Comparison of ENCODE assay signal across 11 mouse cellular contexts in the genomic region with DNA sequence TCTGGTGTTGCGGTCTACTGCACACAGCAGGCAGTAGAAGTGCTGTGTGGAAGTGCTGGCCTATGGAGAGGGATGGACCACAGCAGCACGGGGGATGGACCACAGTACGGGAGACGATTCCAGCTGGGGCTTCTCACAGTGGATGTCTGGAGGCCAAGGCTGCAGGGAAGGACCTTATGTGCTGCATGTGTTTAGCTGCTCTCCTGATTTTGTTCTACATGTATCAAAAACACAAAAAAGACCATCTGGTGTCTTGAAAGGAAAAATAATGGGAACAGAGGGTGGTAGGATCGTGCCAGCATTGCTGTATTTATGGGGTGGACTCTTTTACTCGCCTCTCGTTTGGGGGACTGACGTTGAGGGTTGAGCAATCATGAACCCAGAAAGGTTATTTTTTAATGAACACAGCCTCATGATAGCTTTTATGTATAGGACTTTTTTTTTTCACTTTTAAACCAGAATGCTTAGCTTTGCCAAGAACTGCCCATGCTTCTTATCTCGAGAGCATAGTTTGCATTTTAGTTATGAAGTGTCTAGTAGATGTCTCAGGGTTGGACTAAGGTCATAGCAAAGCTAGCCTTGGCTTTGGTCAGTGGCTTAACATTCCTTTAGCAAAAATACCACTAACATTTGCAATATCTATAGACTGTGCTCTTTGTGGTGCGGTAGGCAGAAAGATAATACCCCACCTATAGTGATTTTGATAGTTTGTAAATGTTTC.
DNase-seq lines count a peak whose midpoint lies in the region; ATAC-seq lines count a peak whose summit lies in the region.
"Had no signal": no experiment of that assay in that cellular context is flagged by ENCODE, and none has a peak within 500 bp of the region (broad histone marks: within the 10 kb centered on the region; RNA-seq: fewer than 3 reads in every experiment).

No protein-coding gene starts in this region.

- peak; percentile 96 for DNase-seq in heart, adult 11 months
- no peak for DNase-seq in heart, postnatal 25 days (ENCODE audit: low spot score)
- DNase-seq in lung, adult 18-20 months: no peak
- peak; percentile 32 for DNase-seq in testis, postnatal 14 days (ENCODE audit: low spot score)
- no peak for DNase-seq in adrenal gland, adult 8-10 months
- DNase-seq in liver, embryonic 11.5 days (ENCODE audit: low spot score): no peak
- DNase-seq: thymus, postnatal 14 days had no signal

- H3K4me2 ChIP-seq in lung, embryonic 16.5 days (ENCODE audit: low read depth, low read length): no peak overlapping the region
- H3K4me2 ChIP-seq in intestine, embryonic 15.5 days (replicated peaks): no peak overlapping the region
- no peak overlapping the region for H3K4me2 ChIP-seq in liver, embryonic 11.5 days
- H3K4me2 ChIP-seq: embryonic facial prominence, embryonic 13.5 days had no signal

- H3K27me3 ChIP-seq in lung, embryonic 16.5 days (ENCODE audit: control insufficient read depth, insufficient read depth, low read depth, low read length): no peaks in the 10 kb centered on the region
- no peaks in the 10 kb centered on the region for H3K27me3 ChIP-seq in intestine, embryonic 15.5 days (replicated peaks)
- H3K27me3 ChIP-seq in liver, embryonic 11.5 days (replicated peaks; ENCODE audit: control insufficient read depth, insufficient read depth, low read length): no peaks in the 10 kb centered on the region
- H3K27me3 ChIP-seq: embryonic facial prominence, embryonic 13.5 days had no signal

- WGBS in lung, embryonic 16.5 days: 42% methylated on average over 10 of the region's 10 CpGs
- WGBS in intestine, embryonic 15.5 days: 48% methylated on average over 10 of the region's 10 CpGs
- 76% methylated on average over 10 of the region's 10 CpGs for WGBS in liver, embryonic 11.5 days

- H3K4me1 ChIP-seq in lung, embryonic 16.5 days (replicated peaks; ENCODE audit: control insufficient read depth, insufficient read depth, low read length): peaks cover 9% of the 10 kb centered on the region; the same call in 1 of the 2 replicates
- H3K4me1 ChIP-seq in intestine, embryonic 15.5 days (replicated peaks): 0 out of 2 replicates have a peak, but pooled peaks cover 2% of the 10 kb centered on the region
- peaks cover 5% of the 10 kb centered on the region; the same call in 1 of the 2 replicates for H3K4me1 ChIP-seq in liver, embryonic 11.5 days (replicated peaks; ENCODE audit: control insufficient read depth, insufficient read depth, low read length)
- H3K4me1 ChIP-seq: embryonic facial prominence, embryonic 13.5 days had no signal

- no peaks in the 10 kb centered on the region for H3K36me3 ChIP-seq in lung, embryonic 16.5 days (ENCODE audit: control insufficient read depth, insufficient read depth, low read length)
- H3K36me3 ChIP-seq in intestine, embryonic 15.5 days: no peaks in the 10 kb centered on the region
- H3K36me3 ChIP-seq in liver, embryonic 11.5 days (ENCODE audit: control insufficient read depth, insufficient read depth, low read length): no peaks in the 10 kb centered on the region
- H3K36me3 ChIP-seq: embryonic facial prominence, embryonic 13.5 days had no signal

- ATAC-seq in lung, embryonic 16.5 days (ENCODE audit: low read depth): peak; percentile 98
- peak; percentile 82 for ATAC-seq in intestine, embryonic 15.5 days
- ATAC-seq in liver, embryonic 11.5 days (replicated peaks; ENCODE audit: low FRiP score): no peak
- ATAC-seq: inflammation-experienced regulatory T-cells, adult 6 months had no signal

- no peak overlapping the region for H3K4me3 ChIP-seq in lung, embryonic 16.5 days (ENCODE audit: low read length)
- no peak overlapping the region for H3K4me3 ChIP-seq in intestine, embryonic 15.5 days (replicated peaks)
- no peak overlapping the region for H3K4me3 ChIP-seq in liver, embryonic 11.5 days (ENCODE audit: low read depth, low read length)
- H3K4me3 ChIP-seq: embryonic facial prominence, embryonic 13.5 days had no signal

- H3K9me3 ChIP-seq in lung, embryonic 16.5 days (ENCODE audit: control insufficient read depth, low read length): no peaks in the 10 kb centered on the region
- no peaks in the 10 kb centered on the region for H3K9me3 ChIP-seq in intestine, embryonic 15.5 days
- H3K9me3 ChIP-seq in liver, embryonic 11.5 days (ENCODE audit: control insufficient read depth, low read length): no peaks in the 10 kb centered on the region
- H3K9me3 ChIP-seq: embryonic facial prominence, embryonic 13.5 days had no signal

- intact Hi-C loops in heart, postnatal 25 days (cut with DNase I): no loop called here

- no peak overlapping the region for H3K9ac ChIP-seq in lung, embryonic 16.5 days (ENCODE audit: low read length)
- H3K9ac ChIP-seq in intestine, embryonic 15.5 days: no peak overlapping the region
- H3K9ac ChIP-seq in liver, embryonic 11.5 days (ENCODE audit: low read depth, low read length): no peak overlapping the region
- H3K9ac ChIP-seq: embryonic facial prominence, embryonic 13.5 days had no signal

- peak overlapping the region; percentile 73 for H3K27ac ChIP-seq in lung, embryonic 16.5 days (ENCODE audit: low read length)
- H3K27ac ChIP-seq in intestine, embryonic 15.5 days: peak overlapping the region; percentile 45; the same call in 1 of the 2 replicates
- no peak overlapping the region for H3K27ac ChIP-seq in liver, embryonic 11.5 days (ENCODE audit: low read depth, low read length)
- H3K27ac ChIP-seq: embryonic facial prominence, embryonic 13.5 days had no signal

Comparison
In these comparisons a context has a peak if more than half of its experiments do, and no peak if none do; other contexts are left out.
1. DNase-seq: peak in heart, adult 11 months (single experiment) and testis, postnatal 14 days (single experiment); none in heart, postnatal 25 days (single experiment), lung, adult 18-20 months (0 of 2), adrenal gland, adult 8-10 months (single experiment) and liver, embryonic 11.5 days (single experiment).